Mouse (Mus musculus): ENCODE data around the gene Slc9a1.

Gene Slc9a1

GRCm38 (mm10) chr4:133369553-133370297 is at the start of gene Slc9a1:
Gene Slc9a1, plus strand, starts transcription at chr4:133369706.
- peak; percentile 89 to 91 for DNase-seq (ENCODE audit: low spot score in 2 of 2)

DNA sequence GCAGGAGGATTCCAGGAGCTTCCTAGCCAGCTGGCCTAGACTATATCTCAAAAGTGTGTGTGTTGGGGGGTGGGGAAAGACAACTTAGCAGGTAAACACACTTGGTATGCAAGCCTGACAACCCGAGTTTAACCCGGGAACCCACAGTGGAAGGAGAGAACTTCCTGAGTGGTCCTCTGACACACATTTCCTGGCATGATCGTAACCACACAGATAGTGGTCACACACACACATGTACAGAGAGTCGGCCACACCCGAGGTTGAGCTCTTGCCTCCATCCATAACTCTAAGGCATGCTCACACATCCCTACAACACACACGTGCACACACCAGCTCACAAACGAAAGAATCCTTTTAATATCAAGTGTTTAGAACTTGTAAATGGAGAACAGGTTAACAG is 41.4 kb upstream of the Slc9a1 start:
- DNase-seq (ENCODE audit: low spot score in 2 of 2): no peak

GRCm38 (mm10) chr4:133330296-133330695 is 39.2 kb upstream of the Slc9a1 start:
- DNase-seq (ENCODE audit: low spot score in 2 of 2): no peak

DNA sequence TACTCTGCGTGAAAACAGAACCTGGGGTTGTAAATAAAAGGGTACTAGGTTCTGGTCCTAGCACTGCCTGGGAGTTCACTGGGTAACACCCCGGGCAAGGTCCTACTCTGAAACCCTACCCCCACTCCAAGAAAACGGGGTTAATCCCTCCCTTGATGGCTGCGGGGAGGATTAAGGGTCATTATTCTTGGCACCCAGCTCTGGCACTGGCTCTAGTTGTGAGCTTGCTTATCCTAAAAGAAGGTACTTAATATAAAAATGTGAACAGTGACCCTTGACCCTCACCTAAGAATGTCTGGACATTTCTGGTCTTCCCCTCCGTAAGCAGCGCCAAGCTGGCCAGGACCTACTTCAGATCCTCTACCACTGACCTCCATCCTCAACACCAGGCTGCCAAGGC is 36.2 kb upstream of the Slc9a1 start:
- no peak for DNase-seq (ENCODE audit: low spot score in 2 of 2)

DNA sequence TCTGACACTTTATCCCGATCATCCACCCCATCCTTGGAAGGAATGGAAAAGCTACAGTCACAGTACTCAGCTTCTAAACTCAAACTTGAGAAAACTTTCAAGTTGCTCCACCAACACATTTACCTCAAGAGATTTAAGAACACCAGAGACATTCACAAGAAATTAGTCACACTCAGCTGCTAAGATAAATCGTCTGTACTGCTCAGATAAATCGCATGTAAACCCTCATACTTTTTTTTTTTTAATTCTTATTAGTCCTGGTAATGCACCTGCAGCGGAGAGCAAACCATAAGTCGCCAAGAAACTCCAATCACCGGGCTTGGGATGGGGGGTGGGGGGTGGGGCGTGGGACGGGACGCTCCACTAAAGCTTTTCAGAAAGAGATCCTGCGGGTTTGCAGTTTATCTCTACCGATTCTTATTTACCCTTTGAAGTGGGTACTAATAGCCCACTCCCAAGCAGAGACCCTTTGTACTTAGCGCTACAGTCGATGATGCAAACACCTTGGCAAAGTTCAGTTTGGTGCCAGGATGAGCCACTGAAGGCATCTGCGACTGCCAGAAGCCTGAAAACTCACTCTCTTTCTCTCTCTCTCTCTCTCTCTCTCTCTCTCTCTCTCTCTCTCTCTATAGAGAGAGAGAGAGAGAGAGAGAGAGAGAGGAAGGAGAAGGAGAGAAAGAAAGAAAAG is 31.5 kb upstream of the Slc9a1 start:
- no peak for DNase-seq (ENCODE audit: low spot score in 2 of 2)

DNA sequence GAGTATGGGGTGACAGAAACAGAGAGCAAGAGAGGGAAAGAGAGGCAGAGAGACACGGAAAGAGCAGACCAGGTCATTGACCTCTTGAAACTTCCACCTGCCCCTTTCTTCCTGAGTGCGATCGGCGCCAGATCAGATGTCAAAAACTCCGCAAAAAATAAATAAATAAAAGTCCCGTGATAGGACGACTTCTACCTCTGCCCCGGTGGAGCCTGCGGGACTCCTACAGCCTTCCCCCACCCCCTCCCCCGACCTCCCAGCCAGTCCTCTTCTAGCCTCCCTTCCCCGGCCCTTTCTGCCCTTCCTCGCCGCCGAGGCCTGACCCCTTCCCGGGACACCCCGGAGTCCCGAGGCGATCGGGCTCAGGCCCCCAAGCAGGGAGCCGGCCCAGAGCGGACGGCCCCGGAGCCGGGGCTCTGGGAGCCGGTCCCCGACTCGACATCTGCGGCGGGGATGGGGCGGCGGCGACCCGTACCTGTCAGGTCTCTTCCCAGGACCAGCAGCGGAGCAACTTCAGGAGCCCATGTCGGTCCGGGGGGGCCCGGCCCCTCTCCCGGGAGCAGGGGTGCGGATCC is 30.9 kb upstream of the Slc9a1 start:
- peak in 1 of 2 experiments; percentile 22 for DNase-seq (ENCODE audit: low spot score in 2 of 2)

- DNase-seq (ENCODE audit: low spot score in 2 of 2): peak; percentile 98 to 99
Observed at GRCm38 (mm10) chr4:133339148-133339749, 30.3 kb upstream of the Slc9a1 start.

DNA sequence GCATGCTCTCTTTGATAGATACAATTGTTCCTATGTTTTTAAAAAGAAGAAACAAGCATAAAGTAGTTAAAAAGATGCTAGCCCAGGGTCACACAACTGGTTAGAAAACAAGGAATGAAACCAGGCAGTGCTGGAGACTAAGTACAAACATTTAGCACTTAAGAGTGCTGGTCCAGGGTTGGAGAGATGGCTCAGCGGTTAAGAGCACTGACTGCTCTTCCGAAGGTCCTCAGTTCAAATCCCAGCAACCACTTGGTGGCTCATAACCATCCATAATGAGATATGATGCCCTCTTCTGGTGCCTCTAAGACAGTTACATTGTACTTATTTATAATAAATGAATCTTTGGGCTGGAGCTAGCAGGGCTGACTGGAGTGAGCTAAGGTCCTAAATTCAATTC is 29.3 kb upstream of the Slc9a1 start:
- DNase-seq (ENCODE audit: low spot score in 2 of 2): no peak

DNA sequence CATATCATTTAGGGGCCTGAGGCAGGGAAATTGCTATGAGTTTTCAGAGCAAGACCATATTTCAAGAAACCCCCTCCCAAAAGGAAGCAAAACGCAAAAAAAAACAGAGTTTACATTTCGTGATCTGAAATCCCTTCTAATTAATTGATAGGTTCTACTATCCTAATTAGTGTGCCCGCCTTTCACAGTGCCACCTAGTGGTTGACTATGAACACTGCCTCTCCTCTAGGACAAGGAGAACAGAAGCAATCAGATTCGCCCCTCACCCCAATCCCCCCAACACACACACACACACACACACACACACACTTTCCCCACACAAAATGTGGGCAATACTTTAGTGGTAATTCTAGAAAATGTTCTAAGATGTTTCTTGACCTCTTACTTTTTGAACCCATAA is 25.4 kb upstream of the Slc9a1 start:
- DNase-seq (ENCODE audit: low spot score in 2 of 2): no peak

DNA sequence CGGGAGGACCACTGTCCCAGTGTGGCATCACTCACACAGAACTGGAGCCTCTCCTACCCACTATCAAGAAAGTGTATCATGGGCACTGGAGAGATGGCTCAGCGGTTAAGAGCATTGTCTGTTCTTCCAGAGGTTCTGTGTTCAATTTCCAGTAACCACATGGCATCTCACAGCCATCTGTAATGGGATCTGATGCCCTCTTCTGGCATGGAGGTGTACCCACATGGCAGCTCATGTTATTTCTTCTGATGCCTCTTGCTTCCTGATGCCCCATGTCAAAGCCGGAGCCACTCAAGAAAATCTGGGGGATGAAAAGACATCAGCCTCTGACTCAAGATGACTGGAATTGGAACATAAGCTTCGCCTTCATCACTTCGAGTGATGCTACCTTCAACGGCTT is 23.8 kb upstream of the Slc9a1 start:
- DNase-seq (ENCODE audit: low spot score in 2 of 2): no peak

DNA sequence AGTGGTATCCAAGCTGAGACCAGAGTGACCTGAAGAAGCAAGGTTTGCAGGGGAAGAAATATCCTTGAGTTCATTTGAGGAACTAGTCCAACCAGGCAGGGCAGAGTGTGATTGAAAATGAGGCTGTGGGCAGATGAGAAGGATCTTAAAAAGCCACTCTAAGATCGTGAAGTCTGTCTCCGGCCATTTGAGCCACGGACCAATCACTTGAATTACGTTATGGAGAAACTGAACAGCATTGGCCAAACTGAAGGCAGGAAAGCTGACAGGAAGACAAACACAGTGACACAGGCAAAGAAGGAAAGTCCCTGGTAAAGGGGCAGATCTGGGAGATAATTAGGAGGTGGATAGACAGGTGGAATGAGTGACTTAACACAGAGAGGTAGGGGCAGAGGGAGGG is 22.9 kb upstream of the Slc9a1 start:
- DNase-seq (ENCODE audit: low spot score in 2 of 2): no peak

GRCm38 (mm10) chr4:133347624-133348023 is 21.9 kb upstream of the Slc9a1 start:
- no peak for DNase-seq (ENCODE audit: low spot score in 2 of 2)

DNA sequence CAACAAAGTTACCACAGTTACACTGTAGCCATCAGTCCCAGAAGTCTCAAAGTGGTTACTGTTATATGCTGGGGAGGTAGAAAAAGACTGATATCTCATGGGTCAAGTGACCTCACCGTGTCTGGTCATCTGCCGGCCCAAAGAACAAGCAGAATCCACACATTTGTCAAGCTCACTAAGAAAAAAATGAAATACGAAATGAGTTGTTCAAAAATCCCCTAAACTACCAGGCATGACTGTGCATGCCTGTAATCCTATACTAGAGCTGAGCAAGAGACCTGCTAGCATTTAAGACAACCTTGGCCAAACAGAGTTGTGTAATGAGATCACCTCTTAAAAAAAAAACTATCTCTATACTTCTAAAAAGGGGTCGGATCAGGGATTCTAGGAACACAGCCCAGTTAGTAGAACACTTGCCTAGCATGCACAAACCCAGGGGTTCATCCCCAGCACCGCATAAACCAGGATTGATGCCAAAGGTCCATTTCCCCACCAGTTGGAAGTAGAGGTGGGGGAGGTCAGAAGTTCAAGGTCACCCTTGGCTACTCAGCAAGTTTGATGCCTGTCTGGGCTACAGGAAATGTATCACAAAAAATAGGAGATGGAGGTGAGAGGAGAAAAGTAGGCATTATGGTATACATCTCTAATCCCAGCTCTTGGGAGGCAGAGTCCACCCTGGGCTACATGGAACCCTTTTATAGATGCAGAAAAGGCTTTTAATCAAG is 21.3 kb upstream of the Slc9a1 start:
- DNase-seq (ENCODE audit: low spot score in 2 of 2): no peak

GRCm38 (mm10) chr4:133352797-133353196 is 16.7 kb upstream of the Slc9a1 start:
- no peak for DNase-seq (ENCODE audit: low spot score in 2 of 2)

DNA sequence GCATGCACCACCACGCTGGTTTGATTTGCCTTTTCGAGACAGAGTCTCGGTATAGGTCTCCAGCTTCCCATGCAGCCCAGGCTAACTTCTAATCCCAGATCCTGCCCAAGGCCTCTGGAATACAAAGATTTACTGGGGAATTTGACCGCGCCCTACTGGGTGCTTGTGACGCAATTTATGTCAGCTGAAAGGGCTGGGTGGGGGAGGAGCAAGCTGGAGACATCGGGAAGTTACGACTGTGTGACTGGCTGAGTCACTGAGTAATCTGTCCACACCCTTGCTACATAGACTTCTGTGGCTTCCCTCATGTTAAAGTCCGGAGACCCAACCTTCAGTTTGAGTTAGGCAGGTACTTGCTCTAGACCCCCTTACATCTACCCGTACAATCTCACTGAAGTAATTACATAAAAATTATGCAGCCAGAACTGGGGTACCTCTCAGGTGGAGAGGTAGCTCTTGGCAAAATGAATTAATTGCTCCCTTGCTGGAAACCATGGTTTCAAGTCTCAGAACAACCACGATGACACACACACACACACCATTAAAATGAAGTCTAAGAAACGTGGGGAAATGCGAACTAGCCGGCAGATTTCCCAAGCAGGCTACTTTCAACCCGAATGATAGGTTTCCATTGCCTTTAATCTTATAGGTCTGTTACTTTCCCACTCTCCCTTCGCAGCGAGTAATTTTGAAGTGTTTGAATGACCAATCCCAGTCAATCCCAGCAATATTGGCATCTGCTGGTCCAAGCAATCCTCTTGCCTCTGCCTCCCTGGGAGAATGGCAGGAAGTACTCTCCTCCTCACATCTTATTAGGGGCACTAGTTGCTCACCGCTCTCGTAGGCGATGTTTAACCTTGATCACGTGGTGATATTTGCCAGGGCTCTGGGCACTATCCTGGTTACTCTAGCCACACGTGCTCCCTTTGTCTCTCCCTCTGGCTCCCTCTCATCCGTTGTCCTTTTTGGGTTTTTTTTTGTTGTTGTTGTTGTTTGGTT is 15.8 kb upstream of the Slc9a1 start, which contains the start of gene Wdtc1:
TSS of gene Wdtc1 (minus strand) at position 115 of the 999 bp plus-strand sequence.
- no peak for DNase-seq (ENCODE audit: low spot score in 2 of 2)

DNA sequence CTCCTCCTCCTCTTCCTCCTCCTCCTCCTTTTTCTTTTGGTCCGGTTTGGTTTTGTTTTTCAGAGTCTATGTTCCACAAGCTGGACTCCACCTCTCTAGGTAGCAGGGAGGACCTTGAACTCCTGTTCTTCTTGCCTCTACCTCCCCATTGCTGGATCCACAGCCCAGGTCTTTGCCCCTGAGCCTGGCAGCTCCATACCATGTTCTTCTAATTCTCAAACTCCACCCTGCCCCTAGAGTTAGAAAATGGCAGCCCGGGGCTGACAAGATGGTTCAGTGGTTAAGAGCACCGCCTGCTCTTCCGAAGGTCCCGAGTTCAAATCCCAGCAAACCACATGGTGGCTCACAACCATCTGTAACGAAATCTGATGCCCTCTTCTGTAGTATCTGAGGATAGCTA is 14.9 kb upstream of the Slc9a1 start:
- no peak for DNase-seq (ENCODE audit: low spot score in 2 of 2)

DNA sequence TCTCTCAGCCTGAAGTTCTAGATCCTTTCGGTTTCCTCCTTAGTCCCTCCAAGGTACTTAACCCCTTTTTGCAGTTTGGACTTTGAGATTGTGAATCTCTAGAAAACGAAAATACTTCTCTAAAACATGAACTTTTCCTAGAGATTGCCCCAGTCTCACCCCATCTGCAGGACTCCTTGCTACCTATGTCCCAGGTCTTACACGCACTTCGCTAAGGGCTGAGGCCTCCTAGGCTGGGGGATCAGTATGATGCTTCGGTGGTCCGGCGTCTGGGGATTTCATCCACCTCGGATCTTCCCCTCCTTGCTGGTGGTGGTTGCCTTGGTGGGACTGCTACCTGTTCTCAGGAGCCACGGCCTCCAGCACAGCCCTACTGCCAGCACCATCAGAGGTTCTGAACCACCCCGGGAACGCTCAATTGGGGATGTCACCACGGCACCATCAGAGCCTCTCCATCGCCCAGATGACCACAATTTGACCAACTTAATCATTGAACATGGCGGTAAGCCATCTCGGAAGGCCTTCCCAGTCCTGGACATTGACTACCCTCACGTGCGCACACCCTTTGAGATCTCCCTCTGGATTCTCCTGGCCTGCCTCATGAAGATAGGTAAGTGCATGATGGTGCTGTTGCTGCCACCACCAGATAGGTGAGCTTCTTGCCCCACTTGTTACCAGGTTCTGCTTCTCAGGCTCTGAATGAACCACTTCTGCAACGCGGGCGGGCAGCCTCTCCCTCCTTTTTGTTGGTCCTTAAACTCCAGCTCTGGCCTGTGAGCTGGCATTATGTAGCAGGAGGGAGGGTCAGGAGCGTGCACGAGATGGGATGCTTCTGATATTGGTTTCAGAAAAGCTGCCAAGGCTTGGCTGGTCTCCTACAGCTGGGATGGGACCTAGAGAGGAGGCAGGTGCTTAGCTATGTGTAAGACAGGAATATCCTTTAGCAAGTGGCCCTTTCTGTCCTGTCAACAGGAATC is 1.1 kb downstream of the Slc9a1 start:
- DNase-seq (ENCODE audit: low spot score in 2 of 2): no peak

- DNase-seq (ENCODE audit: low spot score in 2 of 2): no peak
Observed at GRCm38 (mm10) chr4:133371621-133372277, 2.2 kb downstream of the Slc9a1 start.

DNA sequence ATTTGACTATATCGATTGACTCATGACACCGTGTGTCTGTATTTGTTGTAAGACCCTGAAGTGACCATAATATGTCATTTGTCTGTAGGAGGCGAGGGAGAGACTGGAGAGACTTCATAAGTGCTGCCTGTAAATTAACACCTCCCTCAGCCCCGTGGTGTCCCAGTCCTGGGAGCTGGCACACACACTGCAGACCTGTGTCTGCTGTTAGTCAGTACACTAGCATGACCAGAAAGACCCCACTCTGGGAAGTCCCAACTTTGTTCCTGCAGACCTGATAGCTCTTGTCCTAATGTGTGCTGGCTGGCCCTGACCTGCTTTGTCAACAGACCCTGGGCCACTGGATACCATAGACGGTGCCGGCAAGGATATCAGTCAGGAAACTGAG is 2.8 kb downstream of the Slc9a1 start:
- DNase-seq (ENCODE audit: low spot score in 2 of 2): no peak

All from spleen, postnatal 36 days (tissue).